Mouse (Mus musculus) cortical plate, adult 2 months (tissue): ENCODE measurements around the gene Pacsin2. TPM values are rescaled to one million over a fixed set of nuclear protein-coding genes. Genes with fewer than 3 reads are reported as not detected.

Source experiments
- H3K27ac ChIP-seq: fragments of 200-500 bp; 2 replicates; pipeline ENCODE4 v1.5.1; 2012; ENCODE audit warnings: low read length, control low read depth, inconsistent platforms; ENCODE audit not compliant: insufficient read depth
- H3K4me1 ChIP-seq: fragments of 200-500 bp; 2 replicates; pipeline ENCODE4 v1.6.1; 2011; ENCODE audit warnings: low read length; ENCODE audit not compliant: control insufficient read depth, insufficient read depth
- H3K4me3 ChIP-seq: fragments of 200-500 bp; 2 replicates; pipeline ENCODE4 v1.5.1; 2011; ENCODE audit warnings: mild to moderate bottlenecking, low read length, control low read depth; ENCODE audit not compliant: insufficient read depth
- CTCF ChIP-seq: fragments of 200-500 bp; IDR thresholded peaks from 2 replicates; pipeline ENCODE4 v1.5.1; 2011; ENCODE audit warnings: mild to moderate bottlenecking, control low read depth, low read length; ENCODE audit not compliant: insufficient read depth; ENCODE audit errors: extremely low read depth
- POLR2A ChIP-seq: fragments of 200-500 bp; IDR thresholded peaks from 2 replicates; pipeline ENCODE4 v1.6.1; 2011; ENCODE audit warnings: mild to moderate bottlenecking, low read length, control low read depth; ENCODE audit not compliant: insufficient read depth; ENCODE audit errors: extremely low read depth
- polyA plus RNA-seq: library from polyadenylated mRNA; depleted of rRNA; stranded (reverse); fragments of >200 nt; gene quantifications from 2 replicates; pipeline ENCODE4 v1.2.3, GENCODE M21; 2012; rRNA removed

Gene Pacsin2
- polyA plus RNA-seq, 1 experiment: 84.4 TPM

- TF ChIP-seq POLR2A (no peak), CTCF (peak; percentile 27; the same call in 1 of the 2 replicates)
These were observed 132.0 kb downstream of the Pacsin2 start for GRCm38 (mm10) chr15:83332373-83332772.

GRCm38 (mm10) chr15:83328952-83329351, 135.5 kb downstream of the Pacsin2 start:
- no peak overlapping the region for H3K27ac ChIP-seq
- no peaks in the 10 kb centered on the region for H3K4me1 ChIP-seq
- H3K4me3 ChIP-seq: no peak overlapping the region
- TF ChIP-seq POLR2A (no peak), CTCF (no peak)

More at GRCm38 (mm10) chr15:83332373-83332772, 132.0 kb downstream of the Pacsin2 start:
- Histone ChIP-seq H3K27ac (no peak overlapping the region), H3K4me1 (no peaks in the 10 kb centered on the region), H3K4me3 (no peak overlapping the region)

Other genes with a start within 250 kb of the Pacsin2 start
- gene A4galt, start 212.8 kb downstream of the Pacsin2 start, polyA plus RNA-seq: 4.6 and 4.7 TPM in 2 replicates
- 24.8 and 24.9 TPM in 2 replicates for gene Arfgap3, start 114.4 kb downstream of the Pacsin2 start, polyA plus RNA-seq
- 48.5 and 50.1 TPM in 2 replicates for gene Ttll1, start 46.3 kb upstream of the Pacsin2 start, polyA plus RNA-seq
- 0.28 and 0.31 TPM in 2 replicates for gene Bik, start 62.3 kb upstream of the Pacsin2 start, polyA plus RNA-seq
- 10.1 and 11.5 TPM in 2 replicates for gene Tspo, start 99.0 kb upstream of the Pacsin2 start, polyA plus RNA-seq
- gene Mcat, start 99.2 kb upstream of the Pacsin2 start, polyA plus RNA-seq: 26.5 and 32.1 TPM in 2 replicates
- 12.7 and 13.5 TPM in 2 replicates for gene Ttll12, start 130.6 kb upstream of the Pacsin2 start, polyA plus RNA-seq